Mouse (Mus musculus) CH12.LX (cell line): ENCODE measurements around the gene Rtel1. TPM values are rescaled to one million over a fixed set of nuclear protein-coding genes. Genes with fewer than 3 reads are reported as not detected.

Experiments
- DNase-seq: peaks from one replicate; pipeline ENCODE4 v3.0.0-alpha.2; 2013; ENCODE audit errors: extremely low read depth
- H3K27ac ChIP-seq: 2 replicates; pipeline ENCODE4 v1.5.1; 2012; ENCODE audit warnings: low read depth, mild to moderate bottlenecking, control low read depth, moderate library complexity; ENCODE audit not compliant: insufficient read depth
- H3K27me3 ChIP-seq: replicated peaks from 2 replicates; pipeline ENCODE3; 2012; ENCODE audit warnings: inconsistent platforms
- H3K36me3 ChIP-seq, 2 experiments: replicated peaks in 1 of 2; 2 replicates each; pipeline versions ENCODE3 to v1.6.1; 2012; ENCODE audit warnings: inconsistent platforms in 1 of 2, low read length in 1 of 2, mild to moderate bottlenecking in 1 of 2, mixed read lengths in 1 of 2, moderate library complexity in 1 of 2; ENCODE audit not compliant: control insufficient read depth in 1 of 2, insufficient read depth in 1 of 2
- H3K4me1 ChIP-seq, 2 experiments: 2 replicates each; pipeline ENCODE4 v1.6.1; 2012; ENCODE audit warnings: inconsistent platforms in 1 of 2, moderate library complexity in 1 of 2; ENCODE audit not compliant: insufficient read depth in 2 of 2, control insufficient read depth in 1 of 2
- H3K4me2 ChIP-seq: 2 replicates; pipeline ENCODE4 v1.6.1; 2012; ENCODE audit warnings: low read depth, mild to moderate bottlenecking, control low read depth; ENCODE audit not compliant: poor library complexity, insufficient read depth, severe bottlenecking
- H3K4me3 ChIP-seq, 3 experiments: fragments of 150-350 bp in 1 of 3; sonication (generic) in 1 of 3; replicated peaks in 1 of 3; 2 replicates each; pipeline versions ENCODE3 to v1.5.1; 2011 to 2012; ENCODE audit warnings: low read depth in 2 of 3, low read length in 2 of 3, mild to moderate bottlenecking in 2 of 3, moderate library complexity in 2 of 3, control low read depth in 1 of 3, improper control_type of control experiment in 1 of 3, inconsistent platforms in 1 of 3, mixed read lengths in 1 of 3; ENCODE audit not compliant: poor library complexity in 1 of 3
- H3K79me2 ChIP-seq: replicated peaks from 2 replicates; pipeline ENCODE4 v1.6.1; 2012; ENCODE audit warnings: mild to moderate bottlenecking, moderate library complexity; ENCODE audit not compliant: control insufficient read depth, poor library complexity, insufficient read depth, severe bottlenecking; ENCODE audit errors: extremely low read depth
- H3K9ac ChIP-seq: 2 replicates; pipeline ENCODE4 v1.6.1; 2012; ENCODE audit warnings: low read depth, mild to moderate bottlenecking, control low read depth, moderate library complexity; ENCODE audit not compliant: insufficient read depth
- H3K9me3 ChIP-seq: replicated peaks from 2 replicates; pipeline ENCODE3; 2012; ENCODE audit warnings: low read length, inconsistent platforms, mixed read lengths
- E2F4 ChIP-seq: IDR thresholded peaks from 2 replicates; pipeline ENCODE4 v1.6.1; 2011; ENCODE audit warnings: low read depth, low read length, improper control_type of control experiment; ENCODE audit not compliant: insufficient replicate concordance
- EP300 ChIP-seq: IDR thresholded peaks from 2 replicates; pipeline ENCODE4 v1.6.1; 2011; ENCODE audit warnings: low read length, improper control_type of control experiment
- ETS1 ChIP-seq: conservative IDR thresholded peaks from 2 replicates; pipeline ENCODE4 v1.6.1; 2012; ENCODE audit warnings: low read depth, mild to moderate bottlenecking, inconsistent platforms, low read length, improper control_type of control experiment, moderate library complexity
- HCFC1 ChIP-seq: IDR thresholded peaks from 2 replicates; pipeline ENCODE4 v1.6.1; 2012; ENCODE audit warnings: low read depth, mild to moderate bottlenecking, inconsistent platforms, low read length, improper control_type of control experiment
- IRF4 ChIP-seq: IDR thresholded peaks from 2 replicates; pipeline ENCODE4 v1.6.1; 2014; ENCODE audit warnings: low read depth, mild to moderate bottlenecking, inconsistent platforms, low read length, improper control_type of control experiment
- JUN ChIP-seq: IDR thresholded peaks from 2 replicates; pipeline ENCODE4 v1.6.1; 2011; ENCODE audit warnings: low read depth, mild to moderate bottlenecking, low read length, improper control_type of control experiment, moderate library complexity; ENCODE audit not compliant: insufficient read depth
- KAT2A ChIP-seq: IDR thresholded peaks from 2 replicates; pipeline ENCODE4 v1.6.1; 2012; ENCODE audit warnings: low read length, improper control_type of control experiment, inconsistent platforms; ENCODE audit not compliant: insufficient replicate concordance
- MAFK ChIP-seq: IDR thresholded peaks from 2 replicates; pipeline ENCODE4 v1.6.1; 2011; ENCODE audit warnings: low read length, improper control_type of control experiment; ENCODE audit not compliant: insufficient replicate concordance
- MAX ChIP-seq: IDR thresholded peaks from 2 replicates; pipeline ENCODE4 v1.6.1; 2011; ENCODE audit warnings: low read length, improper control_type of control experiment
- MXI1 ChIP-seq: IDR thresholded peaks from 2 replicates; pipeline ENCODE4 v1.6.1; 2011; ENCODE audit warnings: mild to moderate bottlenecking, low read depth, low read length, improper control_type of control experiment
- NELFE ChIP-seq: IDR thresholded peaks from 2 replicates; pipeline ENCODE4 v1.6.1; 2011; ENCODE audit warnings: low read depth, low read length, improper control_type of control experiment
- POLR2AphosphoS2 ChIP-seq: IDR thresholded peaks from 2 replicates; pipeline ENCODE4 v1.6.1; 2011; ENCODE audit warnings: low read depth, low read length, improper control_type of control experiment
- SMC3 ChIP-seq: IDR thresholded peaks from 2 replicates; pipeline ENCODE4 v1.6.1; 2011; ENCODE audit warnings: low read depth, low read length, improper control_type of control experiment
- TBP ChIP-seq: conservative IDR thresholded peaks from 2 replicates; pipeline ENCODE4 v1.6.1; 2011; ENCODE audit warnings: low read depth, low read length, improper control_type of control experiment
- TCF12 ChIP-seq: IDR thresholded peaks from 2 replicates; pipeline ENCODE4 v1.6.1; 2014; ENCODE audit warnings: low read depth, mild to moderate bottlenecking, inconsistent platforms, low read length, improper control_type of control experiment
- UBTF ChIP-seq: IDR thresholded peaks from 2 replicates; pipeline ENCODE4 v1.6.1; 2012; ENCODE audit warnings: low read depth, mild to moderate bottlenecking, inconsistent platforms, low read length, improper control_type of control experiment, moderate library complexity
- USF1 ChIP-seq: IDR thresholded peaks from 2 replicates; pipeline ENCODE4 v1.6.1; 2014; ENCODE audit warnings: low read depth, mild to moderate bottlenecking, inconsistent platforms, low read length, improper control_type of control experiment
- ZKSCAN1 ChIP-seq: IDR thresholded peaks from 2 replicates; pipeline ENCODE4 v1.6.1; 2012; ENCODE audit warnings: low read depth, inconsistent platforms, low read length, improper control_type of control experiment, borderline replicate concordance
- ZNF384 ChIP-seq: IDR thresholded peaks from 2 replicates; pipeline ENCODE4 v1.6.1; 2012; ENCODE audit warnings: low read depth, low read length, improper control_type of control experiment, inconsistent platforms
- dilution Hi-C: fragments of 300-500 bp; cut with MboI; formaldehyde crosslinking; loops from 2 replicates; pipeline ENCODE4 v1.14.3; 2020; ENCODE audit warnings: low sequenced_read_pairs; ENCODE audit not compliant: extremely low pct_unique_long_range_greater_than_20kb, extremely low pct_ligation_motif_present
- in situ Hi-C: fragments of 300-500 bp; cut with MboI; formaldehyde crosslinking; loops from 3 replicates; pipeline ENCODE4 v1.14.3; 2019; ENCODE audit warnings: low sequenced_read_pairs, low pct_ligation_motif_present, low pct_unique_long_range_greater_than_20kb, mixed read lengths
- polyA plus RNA-seq: library from polyadenylated mRNA; unstranded; fragments of >175 nt; gene quantifications from 2 replicates; pipeline ENCODE4 v1.2.1, GENCODE M21; 2012; ENCODE audit warnings: low read depth; ENCODE audit not compliant: insufficient read length
- total RNA-seq, 2 experiments: library from RNA; depleted of rRNA; stranded (reverse); fragments of 300-350 nt in 1 of 2; fragments of >200 nt in 1 of 2; gene quantifications; 2 replicates each; pipeline ENCODE4 v1.2.3; 2012 to 2014

Rtel1 gene
- total and polyA plus RNA-seq, 3 experiments: 65.4 to 89.2 (median 67.6) TPM

DNA sequence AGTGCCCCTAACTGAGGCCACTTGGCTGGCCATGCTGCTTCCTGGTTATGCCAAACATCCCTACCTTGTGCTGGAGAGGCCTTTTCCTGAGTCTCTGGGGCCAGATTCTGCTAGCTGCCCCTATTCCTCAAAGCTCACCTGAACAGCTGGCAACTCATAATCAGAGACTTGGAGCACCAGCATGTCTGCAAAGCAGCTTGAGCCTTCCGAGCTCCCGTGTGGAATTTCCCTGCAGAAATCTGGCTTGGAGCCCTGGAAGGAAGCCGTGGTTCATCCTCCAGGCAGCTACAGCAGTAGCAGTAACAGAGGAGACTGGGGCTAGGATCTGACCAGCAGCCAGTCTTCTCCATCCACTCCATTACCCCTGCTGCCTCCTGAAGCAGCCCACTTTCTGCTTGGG lies 66.3 kb downstream of the Rtel1 start:
- DNase-seq: no peak
- Histone ChIP-seq H3K4me3 (no peak overlapping the region), H3K9me3 (no peaks in the 10 kb centered on the region), H3K4me1 (peaks cover 14 to 22% of the 10 kb centered on the region in 2 experiments), H3K79me2 (no peaks in the 10 kb centered on the region), H3K36me3 (peaks cover 47 to 88% of the 10 kb centered on the region in 2 experiments), H3K9ac (no peak overlapping the region), H3K4me2 (no peak overlapping the region), H3K27me3 (no peaks in the 10 kb centered on the region), H3K27ac (no peak overlapping the region)
- dilution Hi-C loops (no loop called here), in situ Hi-C loops (no loop called here)
- no peak for TF ChIP-seq NELFE
- no peak for TF ChIP-seq EP300
- no peak for TF ChIP-seq IRF4
- TF ChIP-seq USF1: no peak
- no peak for TF ChIP-seq SMC3
- TF ChIP-seq MAFK: no peak
- TF ChIP-seq E2F4: no peak
- TF ChIP-seq POLR2AphosphoS2: no peak
- no peak for TF ChIP-seq TBP
- no peak for TF ChIP-seq ZNF384
- no peak for TF ChIP-seq MAX
- TF ChIP-seq JUN: no peak
- TF ChIP-seq MXI1: no peak
- TF ChIP-seq KAT2A: no peak
- TF ChIP-seq HCFC1: no peak

DNA sequence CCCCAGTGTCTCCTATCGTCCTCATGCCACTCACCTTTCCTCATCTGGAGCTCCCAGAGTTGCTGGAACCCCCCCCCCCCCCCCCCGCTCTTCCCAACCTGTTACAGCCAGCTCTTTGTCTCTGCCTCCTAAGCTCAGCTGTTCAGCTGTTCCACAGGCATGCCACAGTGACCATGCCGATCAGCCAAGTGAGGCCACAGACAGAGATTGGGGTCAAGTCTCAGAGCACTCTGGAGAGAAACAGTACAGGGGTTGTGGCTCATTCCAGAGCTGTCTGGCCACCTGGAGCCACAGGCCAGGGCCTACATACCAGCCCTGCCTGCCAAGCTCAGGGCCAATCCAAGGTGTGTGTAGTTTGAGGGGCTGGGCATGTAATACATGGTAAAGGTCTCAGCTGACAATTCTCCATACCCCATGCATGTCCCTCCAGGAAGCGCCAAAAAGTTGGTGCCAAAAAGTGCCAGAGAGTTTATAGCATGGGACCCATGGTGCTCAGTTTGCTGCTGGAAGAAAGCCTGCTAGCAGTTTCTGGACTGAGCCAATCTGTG lies 67.2 kb downstream of the Rtel1 start:
- H3K9me3 ChIP-seq: no peaks in the 10 kb centered on the region
- H3K4me3 ChIP-seq: no peak overlapping the region
- peaks cover 10 to 15% of the 10 kb centered on the region in 2 experiments for H3K4me1 ChIP-seq
- H3K9ac ChIP-seq: no peak overlapping the region
- peaks cover 54 to 92% of the 10 kb centered on the region in 2 experiments for H3K36me3 ChIP-seq
- no peak for DNase-seq
- in situ Hi-C loops (no loop called here), dilution Hi-C loops (no loop called here)
- H3K4me2 ChIP-seq: no peak overlapping the region
- no peak overlapping the region for H3K27ac ChIP-seq
- H3K79me2 ChIP-seq: no peaks in the 10 kb centered on the region
- H3K27me3 ChIP-seq: no peaks in the 10 kb centered on the region
- TF ChIP-seq ZKSCAN1: no peak
- no peak for TF ChIP-seq ETS1
- no peak for TF ChIP-seq USF1
- no peak for TF ChIP-seq EP300
- TF ChIP-seq TCF12: no peak
- TF ChIP-seq IRF4: no peak
- TF ChIP-seq UBTF: no peak
- no peak for TF ChIP-seq E2F4
